18 mouse cellular contexts compared by ENCODE assay signal in genomic region chr14:57716601-57717245, GRCm38 (mm10). TPM values are rescaled to one million over a fixed set of nuclear protein-coding genes. Genes with fewer than 3 reads are reported as not detected.
A peak's percentile ranks its signal among the peaks of the same experiment; 100 is the strongest.
DNase-seq lines count a peak whose midpoint lies in the region; ATAC-seq and TF ChIP-seq lines count a peak whose summit lies in the region.
"Had no signal": no experiment of that assay in that cellular context is flagged by ENCODE, and none has a peak within 500 bp of the region (broad histone marks: within the 10 kb centered on the region; RNA-seq: fewer than 3 reads in every experiment).

No protein-coding gene starts in this region.

- 38% methylated on average over 4 of the region's 4 CpGs for WGBS in cerebellum, adult 2 months
- whole genome bisulfite sequencing in hindbrain, embryonic 11.5 days, result 51% methylated on average over 4 of the region's 4 CpGs
- 47% methylated on average over 4 of the region's 4 CpGs for WGBS in hindbrain, embryonic 14.5 days
- 91% methylated on average over 4 of the region's 4 CpGs for WGBS in intestine, postnatal 0 days

- H3K4me1 ChIP-seq in cerebellum, adult 2 months (ENCODE audit: control insufficient read depth, insufficient read depth, low read length), result peaks cover 9% of the 10 kb centered on the region
- no peaks in the 10 kb centered on the region; the same call in 1 of the 2 replicates for H3K4me1 ChIP-seq in hindbrain, embryonic 11.5 days (replicated peaks; ENCODE audit: control insufficient read depth, insufficient read depth, low read length)
- 0 out of 2 replicates have a peak, but pooled peaks cover 3% of the 10 kb centered on the region for H3K4me1 ChIP-seq in hindbrain, embryonic 14.5 days (replicated peaks; ENCODE audit: control insufficient read depth, insufficient read depth, low read length)
- H3K4me1 ChIP-seq in intestine, postnatal 0 days (replicated peaks; ENCODE audit: control insufficient read depth, insufficient read depth, low read length), result 0 out of 2 replicates have a peak, but pooled peaks cover 6% of the 10 kb centered on the region

- peak; percentile 53 to 57 for DNase-seq in cerebellum, adult 2 months
- no peak for DNase-seq in cerebellum, adult 8-10 months
- peak; percentile 32 for DNase-seq in hindbrain, embryonic 11.5 days (ENCODE audit: low spot score)
- no peak for DNase-seq in hindbrain, embryonic 14.5 days (ENCODE audit: low spot score)
- DNase-seq in brain, embryonic 14.5 days (ENCODE audit: low read depth), result peak; percentile 48
- peak; percentile 24 for DNase-seq in mesoderm, embryonic 11.5 days (ENCODE audit: low read depth, low spot score)
- DNase-seq in urinary bladder, postnatal 25 days (ENCODE audit: low spot score), result no peak
- DNase-seq: kidney, adult 8-10 months; left cerebral cortex, postnatal 4 days; lung, embryonic 14.5 days; thymus, postnatal 25 days had no signal

- 0 out of 2 replicates have a peak, but pooled peaks have one; percentile 49 for ATAC-seq in hindbrain, embryonic 11.5 days (ENCODE audit: low FRiP score)
- no peak for ATAC-seq in hindbrain, embryonic 14.5 days (ENCODE audit: low FRiP score)
- ATAC-seq in intestine, postnatal 0 days, result no peak

- no peaks in the 10 kb centered on the region for H3K27me3 ChIP-seq in cerebellum, adult 2 months (ENCODE audit: control insufficient read depth, insufficient read depth, low read length)
- no peaks in the 10 kb centered on the region for H3K27me3 ChIP-seq in hindbrain, embryonic 11.5 days (ENCODE audit: control insufficient read depth, insufficient read depth, low read length)
- no peaks in the 10 kb centered on the region for H3K27me3 ChIP-seq in hindbrain, embryonic 14.5 days (ENCODE audit: control insufficient read depth, insufficient read depth, low read length)
- no peaks in the 10 kb centered on the region for H3K27me3 ChIP-seq in intestine, postnatal 0 days (replicated peaks; ENCODE audit: control insufficient read depth, insufficient read depth, low read length)
- H3K27me3 ChIP-seq: heart, embryonic 15.5 days had no signal

- no peak overlapping the region for H3K9ac ChIP-seq in hindbrain, embryonic 11.5 days (ENCODE audit: low read depth, low read length)
- H3K9ac ChIP-seq in hindbrain, embryonic 14.5 days, result no peak overlapping the region
- no peak overlapping the region for H3K9ac ChIP-seq in intestine, postnatal 0 days (ENCODE audit: low read depth, low read length)
- H3K9ac ChIP-seq: heart, embryonic 15.5 days; lung, embryonic 14.5 days had no signal

- peak overlapping the region; percentile 4; the same call in 1 of the 2 replicates for H3K27ac ChIP-seq in cerebellum, adult 2 months (ENCODE audit: insufficient read depth, low read length)
- no peak overlapping the region for H3K27ac ChIP-seq in hindbrain, embryonic 11.5 days (ENCODE audit: low read depth, low read length)
- no peak overlapping the region for H3K27ac ChIP-seq in hindbrain, embryonic 14.5 days
- H3K27ac ChIP-seq in intestine, postnatal 0 days (ENCODE audit: low read depth, low read length), result no peak overlapping the region
- H3K27ac ChIP-seq: heart, embryonic 15.5 days; macrophage; stomach, postnatal 0 days had no signal

- no peaks in the 10 kb centered on the region for H3K36me3 ChIP-seq in hindbrain, embryonic 11.5 days (ENCODE audit: control insufficient read depth, insufficient read depth, low read length)
- no peaks in the 10 kb centered on the region for H3K36me3 ChIP-seq in hindbrain, embryonic 14.5 days (replicated peaks; ENCODE audit: control insufficient read depth, insufficient read depth)
- 0 out of 2 replicates have a peak, but pooled peaks cover 6% of the 10 kb centered on the region for H3K36me3 ChIP-seq in intestine, postnatal 0 days (ENCODE audit: control insufficient read depth, insufficient read depth)

- TF ChIP-seq POLR2A in cerebellum, adult 2 months (IDR thresholded peaks at IDR 0.05; ENCODE audit: borderline replicate concordance, insufficient read depth, low read length), result no peak
- no peak for TF ChIP-seq POLR2A in brain, embryonic 14.5 days (IDR thresholded peaks at IDR 0.05; ENCODE audit: borderline replicate concordance, extremely low read depth, insufficient read depth, insufficient read length, poor library complexity, severe bottlenecking)

- no peaks in the 10 kb centered on the region for H3K9me3 ChIP-seq in hindbrain, embryonic 11.5 days (ENCODE audit: control insufficient read depth, low read length)
- no peaks in the 10 kb centered on the region for H3K9me3 ChIP-seq in hindbrain, embryonic 14.5 days (ENCODE audit: control insufficient read depth, low read length)
- no peaks in the 10 kb centered on the region for H3K9me3 ChIP-seq in intestine, postnatal 0 days (ENCODE audit: control insufficient read depth)
- H3K9me3 ChIP-seq: heart, embryonic 15.5 days had no signal

- no peak overlapping the region for H3K4me2 ChIP-seq in hindbrain, embryonic 11.5 days (replicated peaks; ENCODE audit: low read depth, low read length)
- no peak overlapping the region for H3K4me2 ChIP-seq in hindbrain, embryonic 14.5 days (replicated peaks)
- no peak overlapping the region for H3K4me2 ChIP-seq in intestine, postnatal 0 days (replicated peaks; ENCODE audit: low read depth)
- H3K4me2 ChIP-seq: heart, embryonic 15.5 days; liver, embryonic 11.5 days; lung, embryonic 14.5 days had no signal

- TF ChIP-seq CTCF in cerebellum, adult 2 months (IDR thresholded peaks at IDR 0.05; ENCODE audit: borderline replicate concordance, insufficient read depth, low read depth, low read length), result no peak
- TF ChIP-seq CTCF in brain, embryonic 14.5 days (IDR thresholded peaks at IDR 0.05; ENCODE audit: borderline replicate concordance, extremely low read depth, insufficient read depth, insufficient read length), result no peak
- no peak for TF ChIP-seq CTCF in intestine, postnatal 0 days (IDR thresholded peaks at IDR 0.05; ENCODE audit: low read depth)

- H3K4me3 ChIP-seq in cerebellum, adult 2 months (replicated peaks; ENCODE audit: insufficient read depth, low read depth, low read length), result no peak overlapping the region
- no peak overlapping the region for H3K4me3 ChIP-seq in hindbrain, embryonic 11.5 days (ENCODE audit: low read depth, low read length)
- no peak overlapping the region for H3K4me3 ChIP-seq in hindbrain, embryonic 14.5 days (replicated peaks; ENCODE audit: low read length)
- H3K4me3 ChIP-seq in intestine, postnatal 0 days (ENCODE audit: low read depth, low read length), result no peak overlapping the region
- H3K4me3 ChIP-seq: heart, embryonic 15.5 days had no signal

RNA-seq across cellular contexts. Expression of gene Gm49361, which starts 29.2 kb away (rescaled TPM):
- polyA plus RNA-seq in cerebellum, adult 2 months (2012; rRNA removed), result not detected in 2 replicates
- polyA plus RNA-seq in hindbrain, embryonic 11.5 days (2014; fragmentation: Nextera tagmentation; extraction: Ambion mirVana), result not detected in 2 replicates
- polyA plus RNA-seq in hindbrain, embryonic 14.5 days (2014; fragmentation: Nextera tagmentation; extraction: Ambion mirVana), result not detected in 2 replicates
- not detected in 2 replicates for polyA plus RNA-seq in brain, embryonic 14.5 days (2012; rRNA removed)
- polyA plus RNA-seq in intestine, postnatal 0 days (2015; fragmentation: Nextera tagmentation; extraction: Ambion mirVana), result not detected in 2 replicates
- polyA plus RNA-seq: gonadal fat pad, adult 2 months; heart, embryonic 15.5 days; large intestine, adult 2 months; liver, embryonic 11.5 days; lung, embryonic 14.5 days; macrophage; stomach, postnatal 0 days had no signal

RNA-seq across cellular contexts. Expression of gene Lats2, which starts 41.5 kb away (rescaled TPM):
- 32.6 and 33.5 TPM in 2 replicates for polyA plus RNA-seq in cerebellum, adult 2 months (2012; rRNA removed)
- polyA plus RNA-seq in hindbrain, embryonic 11.5 days (2014; fragmentation: Nextera tagmentation; extraction: Ambion mirVana), result 12.2 and 13.2 TPM in 2 replicates
- polyA plus RNA-seq in hindbrain, embryonic 14.5 days (2014; fragmentation: Nextera tagmentation; extraction: Ambion mirVana), result 7.5 and 7.9 TPM in 2 replicates
- polyA plus RNA-seq in brain, embryonic 14.5 days (2012; rRNA removed), result 9.9 and 14.0 TPM in 2 replicates
- 8.6 and 9.6 TPM in 2 replicates for polyA plus RNA-seq in intestine, postnatal 0 days (2015; fragmentation: Nextera tagmentation; extraction: Ambion mirVana)

RNA-seq across cellular contexts. Expression of gene Xpo4, which starts 51.5 kb away (rescaled TPM):
- polyA plus RNA-seq in cerebellum, adult 2 months (2012; rRNA removed), result 9.1 and 10.6 TPM in 2 replicates
- polyA plus RNA-seq in hindbrain, embryonic 11.5 days (2014; fragmentation: Nextera tagmentation; extraction: Ambion mirVana), result 31.7 and 32.1 TPM in 2 replicates
- polyA plus RNA-seq in hindbrain, embryonic 14.5 days (2014; fragmentation: Nextera tagmentation; extraction: Ambion mirVana), result 15.5 and 15.9 TPM in 2 replicates
- 9.9 and 10.2 TPM in 2 replicates for polyA plus RNA-seq in brain, embryonic 14.5 days (2012; rRNA removed)
- polyA plus RNA-seq in intestine, postnatal 0 days (2015; fragmentation: Nextera tagmentation; extraction: Ambion mirVana), result 6.2 and 7.3 TPM in 2 replicates

Comparison
In these comparisons a context has a peak if more than half of its experiments do, and no peak if none do; other contexts are left out.
1. DNase-seq: peak in cerebellum, adult 2 months (2 of 2), hindbrain, embryonic 11.5 days (single experiment), brain, embryonic 14.5 days (single experiment) and mesoderm, embryonic 11.5 days (single experiment); none in cerebellum, adult 8-10 months (single experiment), hindbrain, embryonic 14.5 days (single experiment) and urinary bladder, postnatal 25 days (single experiment).